Mouse (Mus musculus): ENCODE measurements around the gene Spock1. TPM values are rescaled to one million over a fixed set of nuclear protein-coding genes. Genes with fewer than 3 reads are reported as not detected.

Spock1 gene
- polyA plus RNA-seq, 1 experiment, result 0.23 TPM

DNA sequence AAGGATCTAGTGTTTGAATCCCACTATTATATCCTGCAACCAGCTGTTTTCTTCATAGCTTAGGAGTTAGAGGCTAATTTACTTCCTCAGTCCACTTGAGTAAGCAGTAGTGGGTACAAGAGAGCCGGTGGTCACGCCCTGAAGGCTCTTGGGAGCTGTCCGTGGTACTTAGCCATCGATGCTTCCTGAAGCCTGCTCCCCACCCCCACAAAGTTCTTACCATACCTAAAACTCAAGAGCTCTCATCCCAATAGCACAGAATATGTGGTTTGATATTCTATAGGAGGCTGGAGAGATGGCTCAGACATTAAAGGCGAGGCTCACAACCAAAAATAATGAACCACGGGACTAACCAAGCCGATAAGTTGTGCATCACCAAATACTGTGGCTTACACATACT lies 40.5 kb downstream of the Spock1 start:
- Histone ChIP-seq H3K36me3 (ENCODE audit: control insufficient read depth, insufficient read depth, low read length) (no peaks in the 10 kb centered on the region), H3K27ac (ENCODE audit: insufficient read depth, low read depth, low read length) (no peak overlapping the region), H3K4me3 (ENCODE audit: low read depth, low read length) (no peak overlapping the region), H3K4me1 (ENCODE audit: control insufficient read depth, insufficient read depth, insufficient read length, low read length) (no peaks in the 10 kb centered on the region), H3K27me3 (ENCODE audit: control insufficient read depth, insufficient read depth, low read length) (no peaks in the 10 kb centered on the region)
- TF ChIP-seq POLR2A (IDR thresholded peaks at IDR 0.05; ENCODE audit: low read depth, low read length) (no peak), CTCF (IDR thresholded peaks at IDR 0.05; ENCODE audit: extremely low read depth, insufficient read length, insufficient replicate concordance, low read depth, low read length) (no peak)
- 56% methylated on average over 7 of the region's 7 CpGs for WGBS

- no peaks in the 10 kb centered on the region for H3K36me3 ChIP-seq (ENCODE audit: control insufficient read depth, insufficient read depth, low read length)
- H3K27me3 ChIP-seq (ENCODE audit: control insufficient read depth, insufficient read depth, low read length), result no peaks in the 10 kb centered on the region
- no peaks in the 10 kb centered on the region for H3K4me1 ChIP-seq (ENCODE audit: control insufficient read depth, insufficient read depth, insufficient read length, low read length)
- no peak for TF ChIP-seq CTCF (IDR thresholded peaks at IDR 0.05; ENCODE audit: extremely low read depth, insufficient read length, insufficient replicate concordance, low read depth, low read length)
- no peak for TF ChIP-seq POLR2A (IDR thresholded peaks at IDR 0.05; ENCODE audit: low read depth, low read length)
- no peak overlapping the region for H3K27ac ChIP-seq (ENCODE audit: insufficient read depth, low read depth, low read length)
- WGBS, result 59% methylated on average over 4 of the region's 4 CpGs
- H3K4me3 ChIP-seq (ENCODE audit: low read depth, low read length), result no peak overlapping the region
Measured at GRCm38 (mm10) chr13:57865029-57865428, 43.1 kb downstream of the Spock1 start.

DNA sequence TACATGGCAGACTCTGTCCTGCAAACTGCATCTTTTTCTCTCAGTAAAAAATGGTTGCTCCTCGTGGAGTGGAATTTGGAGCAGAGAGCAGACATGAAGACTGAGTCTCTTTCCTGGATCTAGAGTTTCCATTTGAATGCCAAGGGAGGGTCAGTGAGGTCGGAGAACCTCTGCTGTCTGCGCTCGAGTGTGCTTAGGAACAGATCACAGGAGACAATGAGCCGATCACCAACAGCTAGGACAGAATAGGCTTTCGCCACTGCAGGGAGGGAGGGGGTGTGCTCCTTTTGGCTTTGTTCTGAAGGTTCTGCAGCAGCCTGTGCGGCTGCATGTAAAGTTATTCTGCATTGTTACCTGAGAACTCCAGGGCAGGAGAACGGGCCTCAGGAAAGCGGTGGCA lies 49.6 kb downstream of the Spock1 start:
- 55% methylated on average over 9 of the region's 9 CpGs for WGBS
- Histone ChIP-seq H3K4me3 (ENCODE audit: low read depth, low read length) (no peak overlapping the region), H3K36me3 (ENCODE audit: control insufficient read depth, insufficient read depth, low read length) (no peaks in the 10 kb centered on the region), H3K27me3 (ENCODE audit: control insufficient read depth, insufficient read depth, low read length) (no peaks in the 10 kb centered on the region), H3K27ac (ENCODE audit: insufficient read depth, low read depth, low read length) (no peak overlapping the region), H3K4me1 (ENCODE audit: control insufficient read depth, insufficient read depth, insufficient read length, low read length) (no peaks in the 10 kb centered on the region)
- no peak for TF ChIP-seq POLR2A (IDR thresholded peaks at IDR 0.05; ENCODE audit: low read depth, low read length)
- no peak for TF ChIP-seq CTCF (IDR thresholded peaks at IDR 0.05; ENCODE audit: extremely low read depth, insufficient read length, insufficient replicate concordance, low read depth, low read length)

GRCm38 (mm10) chr13:57857016-57857415 lies 51.1 kb downstream of the Spock1 start:
- Histone ChIP-seq H3K36me3 (ENCODE audit: control insufficient read depth, insufficient read depth, low read length) (no peaks in the 10 kb centered on the region), H3K4me3 (ENCODE audit: low read depth, low read length) (no peak overlapping the region), H3K4me1 (ENCODE audit: control insufficient read depth, insufficient read depth, insufficient read length, low read length) (no peaks in the 10 kb centered on the region), H3K27me3 (ENCODE audit: control insufficient read depth, insufficient read depth, low read length) (no peaks in the 10 kb centered on the region), H3K27ac (ENCODE audit: insufficient read depth, low read depth, low read length) (no peak overlapping the region)
- 88% methylated on average over 3 of the region's 3 CpGs for WGBS
- no peak for TF ChIP-seq POLR2A (IDR thresholded peaks at IDR 0.05; ENCODE audit: low read depth, low read length)
- no peak for TF ChIP-seq CTCF (IDR thresholded peaks at IDR 0.05; ENCODE audit: extremely low read depth, insufficient read length, insufficient replicate concordance, low read depth, low read length)

DNA sequence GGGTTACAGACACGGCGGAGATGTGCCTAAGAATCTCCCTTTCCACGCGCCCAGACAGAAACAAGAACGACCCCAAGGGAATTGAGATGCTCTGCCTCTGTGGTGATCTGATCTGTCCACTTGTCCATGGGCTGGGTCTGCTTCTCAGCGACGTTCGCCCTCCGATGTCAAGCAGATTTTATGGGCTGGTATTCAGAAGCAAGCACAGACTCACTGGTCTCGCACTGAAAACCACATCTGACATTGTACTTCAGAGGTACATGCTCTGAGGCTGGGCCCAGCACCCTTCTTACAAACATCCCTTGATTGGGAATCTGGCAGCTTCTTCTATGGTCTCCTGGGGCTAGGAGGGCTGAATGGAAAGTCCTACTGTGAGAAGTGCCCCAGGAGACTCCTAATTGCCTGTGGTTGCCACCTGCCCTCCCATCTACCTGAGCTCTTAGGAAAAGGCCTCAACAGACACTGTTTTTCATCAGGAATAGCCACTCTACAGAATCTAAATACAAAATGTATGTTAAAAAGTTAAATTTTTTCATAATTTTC lies 51.8 kb downstream of the Spock1 start:
- WGBS, result 84% methylated on average over 10 of the region's 10 CpGs
- Histone ChIP-seq H3K4me3 (ENCODE audit: low read depth, low read length) (no peak overlapping the region), H3K36me3 (ENCODE audit: control insufficient read depth, insufficient read depth, low read length) (no peaks in the 10 kb centered on the region), H3K4me1 (ENCODE audit: control insufficient read depth, insufficient read depth, insufficient read length, low read length) (no peaks in the 10 kb centered on the region), H3K27ac (ENCODE audit: insufficient read depth, low read depth, low read length) (no peak overlapping the region), H3K27me3 (ENCODE audit: control insufficient read depth, insufficient read depth, low read length) (no peaks in the 10 kb centered on the region)
- no peak for TF ChIP-seq CTCF (IDR thresholded peaks at IDR 0.05; ENCODE audit: extremely low read depth, insufficient read length, insufficient replicate concordance, low read depth, low read length)

GRCm38 (mm10) chr13:57855766-57856165 lies 52.4 kb downstream of the Spock1 start:
- Histone ChIP-seq H3K27ac (ENCODE audit: insufficient read depth, low read depth, low read length) (no peak overlapping the region), H3K4me1 (ENCODE audit: control insufficient read depth, insufficient read depth, insufficient read length, low read length) (no peaks in the 10 kb centered on the region), H3K36me3 (ENCODE audit: control insufficient read depth, insufficient read depth, low read length) (no peaks in the 10 kb centered on the region), H3K27me3 (ENCODE audit: control insufficient read depth, insufficient read depth, low read length) (no peaks in the 10 kb centered on the region), H3K4me3 (ENCODE audit: low read depth, low read length) (no peak overlapping the region)
- 66% methylated on average over 4 of the region's 4 CpGs for WGBS
- no peak for TF ChIP-seq POLR2A (IDR thresholded peaks at IDR 0.05; ENCODE audit: low read depth, low read length)

- 79% methylated on average over 8 of the region's 8 CpGs for WGBS
- no peaks in the 10 kb centered on the region for H3K36me3 ChIP-seq (ENCODE audit: control insufficient read depth, insufficient read depth, low read length)
- no peaks in the 10 kb centered on the region for H3K4me1 ChIP-seq (ENCODE audit: control insufficient read depth, insufficient read depth, insufficient read length, low read length)
- no peak overlapping the region for H3K27ac ChIP-seq (ENCODE audit: insufficient read depth, low read depth, low read length)
- H3K4me3 ChIP-seq (ENCODE audit: low read depth, low read length), result no peak overlapping the region
- no peaks in the 10 kb centered on the region for H3K27me3 ChIP-seq (ENCODE audit: control insufficient read depth, insufficient read depth, low read length)
- TF ChIP-seq POLR2A (IDR thresholded peaks at IDR 0.05; ENCODE audit: low read depth, low read length) (no peak), CTCF (IDR thresholded peaks at IDR 0.05; ENCODE audit: extremely low read depth, insufficient read length, insufficient replicate concordance, low read depth, low read length) (no peak)
Measured at GRCm38 (mm10) chr13:57854416-57854815, 53.7 kb downstream of the Spock1 start.

GRCm38 (mm10) chr13:57853621-57854020 lies 54.5 kb downstream of the Spock1 start:
- H3K4me1 ChIP-seq (ENCODE audit: control insufficient read depth, insufficient read depth, insufficient read length, low read length), result no peaks in the 10 kb centered on the region
- no peak overlapping the region for H3K27ac ChIP-seq (ENCODE audit: insufficient read depth, low read depth, low read length)
- H3K36me3 ChIP-seq (ENCODE audit: control insufficient read depth, insufficient read depth, low read length), result no peaks in the 10 kb centered on the region
- TF ChIP-seq CTCF (IDR thresholded peaks at IDR 0.05; ENCODE audit: extremely low read depth, insufficient read length, insufficient replicate concordance, low read depth, low read length) (no peak), POLR2A (IDR thresholded peaks at IDR 0.05; ENCODE audit: low read depth, low read length) (no peak)
- 76% methylated on average over 1 of the region's 1 CpGs for WGBS
- H3K4me3 ChIP-seq (ENCODE audit: low read depth, low read length), result no peak overlapping the region
- no peaks in the 10 kb centered on the region for H3K27me3 ChIP-seq (ENCODE audit: control insufficient read depth, insufficient read depth, low read length)

Measured in small intestine, adult 2 months (tissue).